Mouse (Mus musculus): Measurements from ENCODE around the gene Il10. TPM values are rescaled to one million over a fixed set of nuclear protein-coding genes. Genes with fewer than 3 reads are reported as not detected.

The Il10 gene
- polyA plus RNA-seq, 1 experiment from 2014 or later = 0.04 TPM

DNA sequence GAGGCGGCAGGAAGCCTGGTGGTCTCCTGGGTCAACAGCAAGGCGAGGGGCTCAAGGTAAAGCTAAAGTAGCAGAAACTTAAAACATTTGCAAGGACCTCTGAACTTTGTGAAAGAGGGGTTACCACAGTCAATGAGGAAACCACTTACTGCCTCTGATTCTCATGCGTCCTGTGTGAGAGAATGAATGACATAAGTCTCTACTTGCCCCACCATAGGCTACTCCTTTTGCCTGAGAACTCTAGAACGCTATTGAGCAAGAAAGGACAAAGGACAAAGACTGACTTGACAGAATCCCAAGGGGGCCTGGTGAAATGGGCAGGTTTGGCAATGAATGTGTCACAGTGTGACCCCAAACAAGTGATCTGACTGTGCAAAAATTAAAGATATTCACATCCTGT is 22.2 kb upstream of the Il10 start:
- ChIA-PET CTCF (no interaction called here), POLR2A (no interaction called here)
- ATAC-seq (no peak), DNase-seq (ENCODE audit: low read depth, low spot score) (no peak)
- no peak for TF ChIP-seq CTCF (IDR thresholded peaks at IDR 0.05)
- no peaks in the 10 kb centered on the region for H3K27me3 ChIP-seq
- in situ Hi-C loops (cut with MboI; ENCODE audit: low pct_unique_long_range_greater_than_20kb) = loop anchor here (25.0 kb wide), 1 partner anchor 435 kb away; no protein-coding TSS in a partner anchor

DNA sequence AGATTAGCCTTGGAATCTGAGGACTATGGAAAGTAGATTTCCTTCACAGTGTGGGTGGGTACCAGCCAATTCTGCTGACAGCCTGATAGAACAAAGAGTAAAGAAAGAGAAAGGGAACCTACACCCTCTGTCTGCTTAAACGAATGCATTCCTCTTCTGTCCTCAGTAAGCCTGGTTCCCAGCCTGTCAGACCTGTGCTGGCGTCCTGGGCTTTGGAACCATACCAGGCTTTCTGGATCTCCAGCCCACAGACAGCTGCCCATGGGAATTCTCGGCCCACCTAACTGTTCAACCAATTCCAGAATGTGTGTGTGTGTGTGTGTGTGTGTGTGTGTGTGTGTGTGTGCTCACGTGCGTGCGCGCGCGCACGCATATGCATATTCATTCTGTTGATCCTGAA is 21.3 kb upstream of the Il10 start:
- DNase-seq (ENCODE audit: low read depth, low spot score) (no peak), ATAC-seq (no peak)
- ChIA-PET CTCF (interaction anchor here (0.9 kb wide), 1 partner anchor 19 kb away, joined by 3 read pairs; no protein-coding TSS in a partner anchor), POLR2A (no interaction called here)
- in situ Hi-C loops (cut with MboI; ENCODE audit: low pct_unique_long_range_greater_than_20kb) = loop anchor here (25.0 kb wide), 1 partner anchor 436 kb away; no protein-coding TSS in a partner anchor
- H3K27me3 ChIP-seq = no peaks in the 10 kb centered on the region
- TF ChIP-seq CTCF (IDR thresholded peaks at IDR 0.05) = no peak

DNA sequence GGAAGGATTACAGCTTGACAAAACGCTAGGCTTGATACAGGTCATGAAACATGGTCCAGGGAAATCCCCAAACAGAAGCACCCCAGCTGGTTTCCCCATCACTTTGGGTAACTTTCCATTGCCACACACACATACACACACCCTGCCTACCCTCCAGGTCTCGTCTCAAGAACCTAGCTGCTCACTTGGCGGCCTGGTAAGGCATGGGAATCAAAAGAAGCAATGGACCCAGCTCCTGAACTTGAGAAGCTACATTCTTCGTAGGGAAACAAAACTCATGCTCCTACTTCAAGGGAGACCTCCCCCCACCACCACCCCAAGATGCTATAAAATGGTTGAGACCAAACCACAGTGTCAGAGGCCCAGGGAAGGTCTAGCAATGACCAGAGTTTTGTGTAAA is 19.9 kb upstream of the Il10 start:
- no peak for TF ChIP-seq CTCF (IDR thresholded peaks at IDR 0.05)
- CTCF ChIA-PET = interaction anchor here (0.9 kb wide), 1 partner anchor 21 kb away, joined by 4 read pairs; no protein-coding TSS in a partner anchor
- POLR2A ChIA-PET = no interaction called here
- H3K27me3 ChIP-seq = no peaks in the 10 kb centered on the region
- ATAC-seq = no peak
- DNase-seq (ENCODE audit: low read depth, low spot score) = no peak
- in situ Hi-C loops (cut with MboI; ENCODE audit: low pct_unique_long_range_greater_than_20kb) = loop anchor here (25.0 kb wide), 1 partner anchor 437 kb away; no protein-coding TSS in a partner anchor

DNA sequence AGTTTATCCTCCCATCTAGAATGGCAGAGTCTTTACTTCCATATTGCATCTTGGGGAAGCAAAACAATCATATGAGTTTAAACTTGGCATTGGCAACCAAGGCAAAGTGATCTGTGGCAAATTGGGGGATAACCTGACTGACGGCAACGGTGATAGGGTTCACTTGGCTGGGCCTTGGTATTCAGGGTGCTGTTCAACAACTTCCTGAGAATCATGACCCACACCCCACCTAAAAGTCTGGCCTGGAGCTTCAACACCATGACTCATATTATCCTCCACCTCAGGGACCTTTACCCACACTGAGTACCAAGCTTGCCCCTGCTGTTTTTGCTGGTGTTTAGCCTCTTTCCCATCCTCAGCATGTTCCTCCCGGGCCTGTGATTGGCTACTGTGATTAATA is 19.3 kb upstream of the Il10 start:
- TF ChIP-seq CTCF (IDR thresholded peaks at IDR 0.05) = no peak
- POLR2A ChIA-PET = no interaction called here
- CTCF ChIA-PET = interaction anchor here (1.1 kb wide), 1 partner anchor 21 kb away, joined by 3 read pairs; no protein-coding TSS in a partner anchor
- DNase-seq (ENCODE audit: low read depth, low spot score) = no peak
- ATAC-seq = no peak
- in situ Hi-C loops (cut with MboI; ENCODE audit: low pct_unique_long_range_greater_than_20kb) = no loop called here
- no peaks in the 10 kb centered on the region for H3K27me3 ChIP-seq

DNA sequence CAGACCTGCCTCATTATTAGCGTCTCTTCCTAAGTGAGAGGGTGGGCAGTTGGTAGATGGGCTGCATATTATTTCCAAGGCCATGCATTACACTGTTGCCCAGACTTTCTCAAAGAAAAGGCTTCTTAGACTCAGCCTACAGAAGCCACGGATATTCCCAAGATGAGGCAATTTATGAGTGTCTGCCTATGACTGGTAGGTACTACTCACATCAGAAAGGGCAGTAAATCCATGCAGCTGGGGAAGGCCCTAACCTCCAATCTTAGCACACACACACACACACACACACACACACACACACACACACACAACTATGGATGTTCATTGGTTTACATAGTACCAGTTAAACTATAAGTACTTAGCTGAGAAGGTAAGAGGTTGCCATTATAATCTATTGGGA is 17.1 kb upstream of the Il10 start:
- in situ Hi-C loops (cut with MboI; ENCODE audit: low pct_unique_long_range_greater_than_20kb) = no loop called here
- no peak for ATAC-seq
- TF ChIP-seq CTCF (IDR thresholded peaks at IDR 0.05) = no peak
- ChIA-PET POLR2A (no interaction called here), CTCF (interaction anchor here (0.9 to 1.0 kb wide), 2 partner anchors 13 to 23 kb away, joined by 3 read pairs; no protein-coding TSS in a partner anchor)
- DNase-seq (ENCODE audit: low read depth, low spot score) = no peak
- no peaks in the 10 kb centered on the region for H3K27me3 ChIP-seq

DNA sequence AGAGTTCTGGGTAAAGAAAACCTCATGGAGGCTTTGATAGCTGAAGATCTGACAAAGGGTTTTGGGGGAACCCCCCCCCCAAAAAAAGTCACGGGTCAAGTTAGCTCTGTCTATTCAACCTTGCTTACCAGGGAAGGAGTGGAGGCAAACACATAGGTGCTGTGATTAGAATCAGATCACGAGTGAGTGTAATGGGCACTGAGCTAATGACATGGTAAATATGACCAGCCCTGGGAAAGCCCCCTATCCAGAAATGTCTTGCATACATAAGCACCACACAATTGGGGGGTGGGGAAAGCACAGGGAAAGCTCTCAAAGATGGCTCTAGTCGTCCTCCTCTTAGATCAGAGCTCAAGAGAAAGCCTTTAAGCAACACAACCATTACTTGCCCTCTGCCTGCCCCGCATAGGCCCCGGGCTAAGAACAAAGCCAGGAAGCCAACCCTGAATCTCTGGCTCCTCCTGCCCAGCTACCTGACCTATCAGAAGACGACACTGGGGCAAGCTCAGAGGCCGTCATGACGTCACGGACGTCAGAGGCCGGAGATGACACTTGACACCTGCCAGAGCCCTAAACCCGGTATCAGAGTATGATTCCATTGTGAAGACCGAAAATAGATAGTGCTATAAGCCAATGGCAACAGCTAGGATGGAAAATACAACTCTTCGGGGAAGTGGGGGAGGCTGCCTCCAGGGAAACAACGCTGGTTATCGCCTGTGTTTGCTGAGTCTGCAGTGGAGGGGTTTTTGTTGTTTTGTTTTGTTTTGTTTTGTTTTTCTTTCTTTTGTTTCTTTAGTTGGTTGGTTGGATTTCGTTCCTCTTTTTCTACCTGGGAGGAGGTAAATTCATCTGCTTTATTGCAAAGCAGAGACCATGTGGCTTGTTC is 16.4 kb upstream of the Il10 start:
- CTCF ChIA-PET = interaction anchor here (0.9 to 1.0 kb wide), 2 partner anchors 14 to 24 kb away, joined by 3 read pairs; no protein-coding TSS in a partner anchor
- H3K27me3 ChIP-seq = no peaks in the 10 kb centered on the region
- no peak for DNase-seq (ENCODE audit: low read depth, low spot score)
- POLR2A ChIA-PET = no interaction called here
- ATAC-seq = no peak
- no peak for TF ChIP-seq CTCF (IDR thresholded peaks at IDR 0.05)
- in situ Hi-C loops (cut with MboI; ENCODE audit: low pct_unique_long_range_greater_than_20kb) = no loop called here

DNA sequence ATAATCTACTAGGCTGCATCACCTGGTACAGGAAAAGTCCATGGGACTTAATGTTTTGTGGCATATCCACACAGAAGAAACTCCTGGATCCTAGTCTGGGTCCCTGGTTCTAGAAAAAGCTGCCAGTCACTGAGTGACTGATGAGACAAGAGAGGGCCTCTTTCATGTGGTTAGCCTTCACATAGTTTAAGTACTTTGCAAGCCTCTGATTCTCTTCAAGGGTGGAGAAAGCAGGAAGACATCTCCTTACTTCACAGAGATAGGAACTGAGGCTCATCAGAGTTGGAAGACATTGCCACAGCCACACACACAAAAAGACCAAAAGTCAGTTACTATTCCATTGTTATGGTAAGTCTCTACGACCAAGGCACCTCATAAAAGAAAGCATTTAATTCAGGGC is 13.6 kb upstream of the Il10 start:
- no peaks in the 10 kb centered on the region for H3K27me3 ChIP-seq
- ChIA-PET POLR2A (no interaction called here), CTCF (interaction anchor here (1.3 kb wide), 1 partner anchor 11 kb away, joined by 3 read pairs; no protein-coding TSS in a partner anchor)

DNA sequence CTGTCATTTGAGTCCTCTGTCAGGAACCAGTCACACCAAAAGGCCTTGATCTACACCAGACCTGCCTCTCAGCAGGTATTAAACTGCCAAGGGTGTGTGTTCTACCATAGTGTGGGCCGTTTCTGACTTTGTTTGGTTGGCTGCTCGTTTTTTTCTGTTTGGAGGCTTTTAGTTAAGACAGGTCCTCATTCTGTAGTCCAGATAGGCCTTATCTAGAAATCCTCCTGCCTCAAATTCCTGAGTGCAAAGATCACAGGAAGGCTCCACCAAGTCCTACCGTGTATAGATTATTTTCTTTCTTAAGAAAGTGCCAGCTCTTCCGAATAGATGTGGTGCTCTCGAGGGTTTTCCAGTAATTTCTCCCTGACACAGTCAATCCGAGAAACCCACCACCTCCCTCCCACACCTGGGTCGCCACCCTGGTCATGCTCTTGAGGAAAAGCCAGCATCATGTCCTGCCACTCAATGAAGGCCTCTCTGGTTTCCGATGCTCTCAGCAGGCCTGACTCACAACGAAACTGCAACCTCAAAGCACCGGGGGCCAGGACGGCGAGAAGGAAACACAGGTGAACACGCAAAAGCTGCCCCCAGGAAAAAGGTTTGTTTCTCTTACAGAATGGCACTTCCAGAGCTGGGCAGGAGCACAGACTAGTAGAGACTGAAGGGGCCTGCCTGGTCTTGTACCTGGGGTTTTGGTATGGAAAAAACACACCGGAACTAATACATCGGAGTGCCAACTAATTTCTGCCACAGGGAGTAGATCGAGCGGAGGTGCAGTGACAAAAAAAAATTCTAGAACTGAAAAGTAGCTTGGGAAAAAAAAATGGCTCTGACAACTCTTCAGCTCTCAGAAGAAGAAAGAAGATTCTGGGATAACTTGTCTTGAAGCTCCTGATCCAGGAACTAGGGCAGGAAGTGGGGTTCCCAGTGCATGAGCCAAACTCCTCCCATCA is 9.2 kb upstream of the Il10 start:
- no peaks in the 10 kb centered on the region for H3K27me3 ChIP-seq
- no peak for ATAC-seq
- ChIA-PET CTCF (interaction anchor here (1.0 kb wide), 1 partner anchor 23 kb away, joined by 3 read pairs; no protein-coding TSS in a partner anchor), POLR2A (interaction anchor here (0.8 kb wide), 1 partner anchor 9 kb away, joined by 3 read pairs; no protein-coding TSS in a partner anchor)
- TF ChIP-seq CTCF (IDR thresholded peaks at IDR 0.05) = no peak
- in situ Hi-C loops (cut with MboI; ENCODE audit: low pct_unique_long_range_greater_than_20kb) = no loop called here
- no peak for DNase-seq (ENCODE audit: low read depth, low spot score)

More for the DNA sequence above, 13.6 kb upstream of the Il10 start:
- DNase-seq (ENCODE audit: low read depth, low spot score) (no peak), ATAC-seq (no peak)
- in situ Hi-C loops (cut with MboI; ENCODE audit: low pct_unique_long_range_greater_than_20kb) = no loop called here
- TF ChIP-seq CTCF (IDR thresholded peaks at IDR 0.05) = no peak

DNA sequence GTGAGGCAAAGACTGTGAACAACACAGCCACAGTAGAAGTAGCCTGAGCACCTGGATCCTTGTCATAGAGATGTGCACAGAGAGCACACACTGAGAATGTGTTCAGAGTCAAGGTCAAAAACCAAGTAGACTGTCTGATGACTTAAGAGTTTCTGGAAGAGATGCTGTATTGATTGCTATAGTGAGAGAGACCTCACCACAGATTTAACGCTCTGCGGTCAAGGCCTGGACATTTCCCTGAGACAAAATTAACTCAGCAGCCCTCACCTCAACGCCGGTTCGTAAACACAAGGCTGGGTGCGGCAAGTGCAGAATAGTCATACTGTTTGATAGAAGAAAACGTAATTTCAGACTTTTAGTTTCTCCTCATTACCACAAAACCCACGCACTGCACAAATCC is 7.2 kb upstream of the Il10 start:
- in situ Hi-C loops (cut with MboI; ENCODE audit: low pct_unique_long_range_greater_than_20kb) = no loop called here
- ChIA-PET CTCF (no interaction called here), POLR2A (no interaction called here)
- H3K27me3 ChIP-seq = no peaks in the 10 kb centered on the region
- ATAC-seq (no peak), DNase-seq (ENCODE audit: low read depth, low spot score) (no peak)
- TF ChIP-seq CTCF (IDR thresholded peaks at IDR 0.05) = no peak

DNA sequence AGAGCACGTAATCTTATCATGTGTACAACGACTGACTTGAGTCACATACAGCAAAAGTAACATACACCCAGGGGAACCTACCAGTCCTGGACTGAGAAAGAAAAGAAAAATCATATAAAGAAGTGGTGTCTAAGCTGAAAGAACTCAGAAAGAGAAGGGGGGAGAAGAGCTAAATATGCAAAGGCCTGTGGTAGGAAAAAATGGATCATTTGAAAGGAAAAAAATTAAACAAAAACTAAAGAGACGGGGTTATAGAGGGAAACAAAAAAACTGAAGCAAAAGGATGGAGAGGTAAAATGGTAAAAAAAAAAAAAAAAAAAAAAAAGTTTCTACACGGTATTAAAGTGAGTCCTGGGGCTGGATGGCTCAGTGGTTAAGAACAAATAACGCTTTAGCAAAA is 5.7 kb upstream of the Il10 start:
- no peak for ATAC-seq
- no peak for TF ChIP-seq CTCF (IDR thresholded peaks at IDR 0.05)
- CTCF ChIA-PET = no interaction called here
- H3K27me3 ChIP-seq = no peaks in the 10 kb centered on the region
- no peak for DNase-seq (ENCODE audit: low read depth, low spot score)
- in situ Hi-C loops (cut with MboI; ENCODE audit: low pct_unique_long_range_greater_than_20kb) = no loop called here
- POLR2A ChIA-PET = interaction anchor here (0.7 kb wide), 1 partner anchor 15 kb away, joined by 8 read pairs; no protein-coding TSS in a partner anchor
